ENCODE assay signal across 8 mouse cellular contexts in the genomic region with DNA sequence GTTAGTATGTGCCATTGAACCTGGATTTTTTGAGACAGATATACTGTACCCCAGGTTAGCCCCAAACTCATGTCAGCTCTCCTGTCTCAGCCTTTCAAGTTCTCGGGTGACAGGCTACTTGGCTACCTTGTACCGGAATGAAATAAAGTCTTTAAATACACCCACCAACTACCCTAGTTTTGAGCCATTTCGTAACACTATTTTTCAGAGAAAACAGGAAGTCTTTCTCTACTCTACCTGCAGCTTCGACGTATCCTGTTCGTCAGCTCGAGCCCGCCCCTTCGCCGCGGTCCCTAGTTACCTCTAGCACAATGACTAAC. TPM values are rescaled to one million over a fixed set of nuclear protein-coding genes. Genes with fewer than 3 reads are reported as not detected.
DNase-seq lines count a peak whose midpoint lies in the region; ATAC-seq lines count a peak whose summit lies in the region.

No protein-coding gene starts in this region.

- peak overlapping the region; percentile 89 for H3K4me3 ChIP-seq in heart, embryonic 10.5 days
- H3K4me3 ChIP-seq in forebrain, embryonic 15.5 days, result peak overlapping the region; percentile 90
- peak overlapping the region; percentile 100 for H3K4me3 ChIP-seq in liver, embryonic 16.5 days (ENCODE audit: low read depth, low read length)

- intact Hi-C loops in heart, postnatal 25 days (cut with DNase I), result loop anchor here (2.0 kb wide), 1 partner anchor 22 kb away; a partner anchor contains a TSS
- intact Hi-C loops in gastrocnemius, postnatal 36 days (cut with DNase I), result no loop called here

- H3K9me3 ChIP-seq in heart, embryonic 10.5 days, result no peaks in the 10 kb centered on the region
- no peaks in the 10 kb centered on the region for H3K9me3 ChIP-seq in forebrain, embryonic 15.5 days
- H3K9me3 ChIP-seq in liver, embryonic 16.5 days (replicated peaks; ENCODE audit: control insufficient read depth, low read length), result no peaks in the 10 kb centered on the region

- H3K36me3 ChIP-seq in heart, embryonic 10.5 days, result peaks cover 34% of the 10 kb centered on the region
- peaks cover 27% of the 10 kb centered on the region for H3K36me3 ChIP-seq in forebrain, embryonic 15.5 days
- H3K36me3 ChIP-seq in liver, embryonic 16.5 days (ENCODE audit: control insufficient read depth, insufficient read depth), result peaks cover 26% of the 10 kb centered on the region

- H3K27ac ChIP-seq in heart, embryonic 10.5 days, result peak overlapping the region; percentile 99
- peak overlapping the region; percentile 98 for H3K27ac ChIP-seq in forebrain, embryonic 15.5 days (replicated peaks)
- H3K27ac ChIP-seq in liver, embryonic 16.5 days (ENCODE audit: low read length), result peak overlapping the region; percentile 73

- DNase-seq in heart, embryonic 10.5 days (ENCODE audit: low spot score), result no peak
- DNase-seq in heart, postnatal 25 days (ENCODE audit: low spot score), result no peak
- DNase-seq in layer of hippocampus, postnatal 10 days (ENCODE audit: low spot score in 2 of 2), result no peak
- no peak for DNase-seq in gastrocnemius, adult 18-20 months (ENCODE audit: low spot score)
- DNase-seq in gastrocnemius, postnatal 36 days, result no peak

- ATAC-seq in CD4-positive, CD25-positive, alpha-beta regulatory T cell, adult 4 months, result peak; percentile 75
- no peak for ATAC-seq in forebrain, embryonic 15.5 days (replicated peaks)
- ATAC-seq in liver, embryonic 16.5 days (ENCODE audit: low read depth), result no peak

- H3K4me2 ChIP-seq in forebrain, embryonic 15.5 days (replicated peaks), result peak overlapping the region; percentile 53
- peak overlapping the region; percentile 71 for H3K4me2 ChIP-seq in liver, embryonic 16.5 days (ENCODE audit: low read depth, low read length)

- H3K4me1 ChIP-seq in heart, embryonic 10.5 days, result peaks cover 16% of the 10 kb centered on the region
- H3K4me1 ChIP-seq in forebrain, embryonic 15.5 days, result peaks cover 38% of the 10 kb centered on the region
- H3K4me1 ChIP-seq in liver, embryonic 16.5 days (ENCODE audit: control insufficient read depth, low read depth, low read length), result peaks cover 24% of the 10 kb centered on the region

- H3K9ac ChIP-seq in forebrain, embryonic 15.5 days (replicated peaks), result peak overlapping the region; percentile 42
- H3K9ac ChIP-seq in liver, embryonic 16.5 days (ENCODE audit: low read depth, low read length), result peak overlapping the region; percentile 54

- 3% methylated on average over 11 of the region's 11 CpGs for WGBS in heart, embryonic 10.5 days
- under 1% methylated on average over 11 of the region's 11 CpGs for WGBS in forebrain, embryonic 15.5 days
- WGBS in liver, embryonic 16.5 days (ENCODE audit: insufficient replicate concordance), result under 1% methylated on average over 11 of the region's 11 CpGs

- no peaks in the 10 kb centered on the region for H3K27me3 ChIP-seq in heart, embryonic 10.5 days (ENCODE audit: insufficient read depth, poor library complexity, severe bottlenecking)
- H3K27me3 ChIP-seq in forebrain, embryonic 15.5 days, result no peaks in the 10 kb centered on the region
- no peaks in the 10 kb centered on the region for H3K27me3 ChIP-seq in liver, embryonic 16.5 days (ENCODE audit: control insufficient read depth, insufficient read depth, low read depth, low read length)

RNA-seq across cellular contexts. Expression of a gene that starts 0.4 kb away (rescaled TPM):
- 129 and 146 TPM in 2 replicates for polyA plus RNA-seq in heart, embryonic 10.5 days (2016; fragmentation: Nextera tagmentation; extraction: Ambion mirVana)
- total RNA-seq in heart, postnatal 25 days (2021), result 10 to 100 TPM; 76.1 to 88.8 TPM
- 10 to 100 TPM; 55.3 to 56.7 TPM for polyA plus RNA-seq in CD4-positive, CD25-positive, alpha-beta regulatory T cell, adult 4 months (2017; shearing (Covaris generic))
- polyA plus RNA-seq in forebrain, embryonic 15.5 days (2015; fragmentation: Nextera tagmentation; extraction: Ambion mirVana), result 119 and 134 TPM in 2 replicates
- 52.1 and 58.4 TPM in 2 replicates for polyA plus RNA-seq in liver, embryonic 16.5 days (2015; fragmentation: Nextera tagmentation; extraction: Ambion mirVana)
- total RNA-seq in layer of hippocampus, postnatal 10 days (2021), result 100 to 1,000 TPM; 190 to 194 TPM
- 10 to 100 TPM; 76.2 to 89.8 TPM for total RNA-seq in gastrocnemius, adult 18-20 months (2021)
- total RNA-seq in gastrocnemius, postnatal 36 days (2021), result 10 to 100 TPM; 75.8 to 84.5 TPM

RNA-seq across cellular contexts. Expression of a gene that starts 21.1 kb away (rescaled TPM):
- polyA plus RNA-seq in heart, embryonic 10.5 days (2016; fragmentation: Nextera tagmentation; extraction: Ambion mirVana), result 103 and 214 TPM in 2 replicates
- total RNA-seq in heart, postnatal 25 days (2021), result 1,000 to 10,000 TPM; 1,128 to 1,145 TPM
- 10 to 100 TPM in 1 of 2 experiments, 1 to 10 TPM in 1; 2.0 to 14.2 TPM for polyA plus RNA-seq in CD4-positive, CD25-positive, alpha-beta regulatory T cell, adult 4 months (2017; shearing (Covaris generic))
- 3.4 and 3.5 TPM in 2 replicates for polyA plus RNA-seq in forebrain, embryonic 15.5 days (2015; fragmentation: Nextera tagmentation; extraction: Ambion mirVana)
- polyA plus RNA-seq in liver, embryonic 16.5 days (2015; fragmentation: Nextera tagmentation; extraction: Ambion mirVana), result 5.8 and 11.2 TPM in 2 replicates
- 10 to 100 TPM; 16.2 to 17.4 TPM for total RNA-seq in layer of hippocampus, postnatal 10 days (2021)
- 1,000 to 10,000 TPM; 7,185 to 8,344 TPM for total RNA-seq in gastrocnemius, adult 18-20 months (2021)
- total RNA-seq in gastrocnemius, postnatal 36 days (2021), result 1,000 to 10,000 TPM; 7,725 to 8,373 TPM

RNA-seq across cellular contexts. Expression of a gene that starts 22.1 kb away (rescaled TPM):
- 12.5 and 15.0 TPM in 2 replicates for polyA plus RNA-seq in heart, embryonic 10.5 days (2016; fragmentation: Nextera tagmentation; extraction: Ambion mirVana)
- 10 to 100 TPM; 42.6 to 44.3 TPM for total RNA-seq in heart, postnatal 25 days (2021)
- 100 to 1,000 TPM in 1 of 2 experiments, 10 to 100 TPM in 1; 77.5 to 135 TPM for polyA plus RNA-seq in CD4-positive, CD25-positive, alpha-beta regulatory T cell, adult 4 months (2017; shearing (Covaris generic))
- polyA plus RNA-seq in forebrain, embryonic 15.5 days (2015; fragmentation: Nextera tagmentation; extraction: Ambion mirVana), result 12.7 and 14.1 TPM in 2 replicates
- 8.2 and 8.6 TPM in 2 replicates for polyA plus RNA-seq in liver, embryonic 16.5 days (2015; fragmentation: Nextera tagmentation; extraction: Ambion mirVana)
- total RNA-seq in layer of hippocampus, postnatal 10 days (2021), result 10 to 100 TPM; 79.3 to 86.2 TPM
- 1 to 10 TPM; 7.4 to 8.3 TPM for total RNA-seq in gastrocnemius, adult 18-20 months (2021)
- 10 to 100 TPM; 10.4 to 12.6 TPM for total RNA-seq in gastrocnemius, postnatal 36 days (2021)

RNA-seq across cellular contexts. Expression of a gene that starts 28.3 kb away (rescaled TPM):
- 67.2 and 80.8 TPM in 2 replicates for polyA plus RNA-seq in heart, embryonic 10.5 days (2016; fragmentation: Nextera tagmentation; extraction: Ambion mirVana)
- total RNA-seq in heart, postnatal 25 days (2021), result 10 to 100 TPM; 12.4 to 14.5 TPM
- 10 to 100 TPM; 16.9 to 32.1 TPM for polyA plus RNA-seq in CD4-positive, CD25-positive, alpha-beta regulatory T cell, adult 4 months (2017; shearing (Covaris generic))
- 94.6 and 97.7 TPM in 2 replicates for polyA plus RNA-seq in forebrain, embryonic 15.5 days (2015; fragmentation: Nextera tagmentation; extraction: Ambion mirVana)
- polyA plus RNA-seq in liver, embryonic 16.5 days (2015; fragmentation: Nextera tagmentation; extraction: Ambion mirVana), result 19.5 and 21.0 TPM in 2 replicates
- total RNA-seq in layer of hippocampus, postnatal 10 days (2021), result 10 to 100 TPM; 72.0 to 73.6 TPM
- total RNA-seq in gastrocnemius, adult 18-20 months (2021), result 1 to 10 TPM; 6.2 to 6.9 TPM
- 1 to 10 TPM; 6.2 to 7.0 TPM for total RNA-seq in gastrocnemius, postnatal 36 days (2021)

RNA-seq across cellular contexts. Expression of a gene that starts 36.1 kb away (rescaled TPM):
- 59.9 and 61.6 TPM in 2 replicates for polyA plus RNA-seq in heart, embryonic 10.5 days (2016; fragmentation: Nextera tagmentation; extraction: Ambion mirVana)
- 10 to 100 TPM; 43.2 to 55.2 TPM for total RNA-seq in heart, postnatal 25 days (2021)
- polyA plus RNA-seq in CD4-positive, CD25-positive, alpha-beta regulatory T cell, adult 4 months (2017; shearing (Covaris generic)), result 100 to 1,000 TPM in 1 of 2 experiments, 10 to 100 TPM in 1; 80.3 to 117 TPM
- 34.6 and 41.3 TPM in 2 replicates for polyA plus RNA-seq in forebrain, embryonic 15.5 days (2015; fragmentation: Nextera tagmentation; extraction: Ambion mirVana)
- 78.8 and 81.7 TPM in 2 replicates for polyA plus RNA-seq in liver, embryonic 16.5 days (2015; fragmentation: Nextera tagmentation; extraction: Ambion mirVana)
- 10 to 100 TPM; 93.5 to 99.9 TPM for total RNA-seq in layer of hippocampus, postnatal 10 days (2021)
- 10 to 100 TPM in 1 of 2 experiments, 1 to 10 TPM in 1; 8.3 to 18.2 TPM for total RNA-seq in gastrocnemius, adult 18-20 months (2021)
- 10 to 100 TPM; 11.6 to 25.4 TPM for total RNA-seq in gastrocnemius, postnatal 36 days (2021)

Comparison
In these comparisons a context has a peak if more than half of its experiments do, and no peak if none do; other contexts are left out.
1. RNA of a gene that starts 21.1 kb away (total RNA-seq): 7,725 to 8,373 TPM in gastrocnemius, postnatal 36 days, 7,185 to 8,344 TPM in gastrocnemius, adult 18-20 months and 1,128 to 1,145 TPM in heart, postnatal 25 days; 16.2 to 17.4 TPM in layer of hippocampus, postnatal 10 days; every median in the first group is over 10 times any median in the second.
2. Peak in every context shown above with its lines, with median percentiles within 50 percentile points of each other: H3K27ac ChIP-seq and H3K4me3 ChIP-seq.